Mouse (Mus musculus) retina, embryonic 14.5 days (tissue): ENCODE results near the gene Kcnc3.

ENCODE experiments used
- DNase-seq: peaks from one replicate; pipeline ENCODE4 v3.0.0-alpha.2; 2015; ENCODE audit warnings: low spot score

Gene Kcnc3

GRCm38 (mm10) chr7:44626966-44627365 is 36.5 kb downstream of the Kcnc3 start:
- DNase-seq: no peak

- DNase-seq: no peak
Measured at GRCm38 (mm10) chr7:44628402-44629034, 38.1 kb downstream of the Kcnc3 start.

- DNase-seq: no peak
Measured at GRCm38 (mm10) chr7:44630437-44630836, 40.0 kb downstream of the Kcnc3 start.

GRCm38 (mm10) chr7:44632676-44633075 is 42.2 kb downstream of the Kcnc3 start:
- DNase-seq: no peak

GRCm38 (mm10) chr7:44633407-44633806 is 42.9 kb downstream of the Kcnc3 start:
- DNase-seq: peak; percentile 56

- no peak for DNase-seq
Measured at GRCm38 (mm10) chr7:44636684-44637083, 46.2 kb downstream of the Kcnc3 start.

- no peak for DNase-seq
Measured at GRCm38 (mm10) chr7:44638663-44639062, 48.2 kb downstream of the Kcnc3 start.

GRCm38 (mm10) chr7:44640843-44641605 is 50.6 kb downstream of the Kcnc3 start:
- DNase-seq: peak; percentile 15

GRCm38 (mm10) chr7:44641887-44642286 is 51.4 kb downstream of the Kcnc3 start:
- peak; percentile 36 for DNase-seq

- DNase-seq: no peak
Measured at GRCm38 (mm10) chr7:44645256-44645655, 54.8 kb downstream of the Kcnc3 start.

- DNase-seq: no peak
Measured at GRCm38 (mm10) chr7:44645951-44646350, 55.5 kb downstream of the Kcnc3 start.

GRCm38 (mm10) chr7:44647042-44647724 is 56.7 kb downstream of the Kcnc3 start:
- DNase-seq: peak; percentile 82

- no peak for DNase-seq
Measured at GRCm38 (mm10) chr7:44647729-44648128, 57.3 kb downstream of the Kcnc3 start.

- DNase-seq: no peak
Measured at GRCm38 (mm10) chr7:44649094-44649610, 58.7 kb downstream of the Kcnc3 start.

- peak; percentile 82 for DNase-seq
Measured at GRCm38 (mm10) chr7:44649990-44650389, 59.5 kb downstream of the Kcnc3 start.

GRCm38 (mm10) chr7:44651416-44651815 is 61.0 kb downstream of the Kcnc3 start:
- no peak for DNase-seq

- DNase-seq: peak; percentile 57
Measured at GRCm38 (mm10) chr7:44653773-44654172, 63.3 kb downstream of the Kcnc3 start.
